Mouse (Mus musculus) hindbrain, embryonic 16.5 days (tissue): Measurements from ENCODE around the gene Vmn2r29. TPM values are rescaled to one million over a fixed set of nuclear protein-coding genes. Genes with fewer than 3 reads are reported as not detected.

Experiments used
- ATAC-seq: fragments of 200-750 bp; cut with Nextera tagmentation; 2 replicates; pipeline ENCODE4 v1.8.0; 2017; ENCODE audit warnings: moderate TSS enrichment, moderate library complexity
- H3K27ac ChIP-seq: fragments of 300-500 bp; sonication (generic); 2 replicates; pipeline ENCODE4 v1.5.1; 2014; ENCODE audit warnings: low read depth, mild to moderate bottlenecking, control low read depth, low read length, moderate library complexity
- H3K27me3 ChIP-seq: fragments of 300-500 bp; sonication (generic); replicated peaks from 2 replicates; pipeline ENCODE4 v1.6.1; 2014; ENCODE audit warnings: low read length; ENCODE audit not compliant: control insufficient read depth, insufficient read depth
- H3K36me3 ChIP-seq: fragments of 300-500 bp; sonication (generic); 2 replicates; pipeline ENCODE4 v1.6.1; 2014; ENCODE audit warnings: mild to moderate bottlenecking, low read length, moderate library complexity, mixed read lengths; ENCODE audit not compliant: control insufficient read depth, insufficient read depth
- H3K4me1 ChIP-seq: fragments of 300-500 bp; sonication (generic); 2 replicates; pipeline ENCODE4 v1.6.1; 2014; ENCODE audit warnings: low read depth, low read length; ENCODE audit not compliant: control insufficient read depth, insufficient read depth
- H3K4me2 ChIP-seq: fragments of 300-500 bp; sonication (generic); 2 replicates; pipeline ENCODE4 v1.6.1; 2014; ENCODE audit warnings: mild to moderate bottlenecking, low read length, control low read depth, moderate library complexity
- H3K4me3 ChIP-seq: fragments of 300-500 bp; sonication (generic); 2 replicates; pipeline ENCODE4 v1.5.1; 2014; ENCODE audit warnings: mild to moderate bottlenecking, low read length, control low read depth, moderate library complexity
- H3K9ac ChIP-seq: fragments of 300-500 bp; sonication (generic); 2 replicates; pipeline ENCODE4 v1.6.1; 2014; ENCODE audit warnings: low read depth, mild to moderate bottlenecking, control low read depth, low read length, moderate library complexity
- H3K9me3 ChIP-seq: fragments of 300-500 bp; sonication (generic); 2 replicates; pipeline ENCODE4 v1.6.1; 2014; ENCODE audit warnings: mild to moderate bottlenecking, low read length, moderate library complexity; ENCODE audit not compliant: control insufficient read depth
- WGBS: fragments of 180-500 bp; shearing (Covaris S2); extraction: QIAGEN DNeasy Blood & Tissue Kit; methylation state at CpG from one replicate; pipeline ENCODE4 v1.1.7; 2014; 5-methylcytosine and 5-hydroxymethylcytosine counted together
- polyA plus RNA-seq: library from polyadenylated mRNA; unstranded; fragments of >200 nt; fragmentation: Nextera tagmentation; extraction: Ambion mirVana; gene quantifications from 2 replicates; pipeline ENCODE4 v1.2.1, GENCODE M21; 2015

Gene Vmn2r29
- polyA plus RNA-seq, 1 experiment from 2014 or later: 1.9 TPM

DNA sequence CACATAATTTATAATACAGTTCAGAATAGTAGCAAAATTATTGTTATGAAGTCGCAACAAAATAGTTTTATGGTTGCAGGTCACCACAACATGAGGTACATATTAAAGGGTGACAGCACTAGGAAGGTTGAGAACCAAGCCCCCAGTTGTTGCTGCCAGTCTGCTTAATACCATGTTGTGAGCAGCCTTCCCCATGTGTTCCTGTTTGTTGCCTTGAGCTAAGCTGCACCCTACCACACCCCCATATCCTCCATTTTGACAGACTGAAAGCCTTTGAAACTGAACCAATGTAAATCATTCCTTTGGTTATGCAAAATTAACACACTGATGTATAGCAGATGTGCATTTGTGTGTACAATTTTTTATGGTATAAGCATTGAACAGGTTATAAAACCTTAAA, 61.2 kb downstream of the Vmn2r29 start:
- ATAC-seq: no peak
- no peaks in the 10 kb centered on the region for H3K9me3 ChIP-seq
- H3K4me1 ChIP-seq: no peaks in the 10 kb centered on the region
- WGBS: 96% methylated on average over 1 of the region's 1 CpGs
- H3K27me3 ChIP-seq: no peaks in the 10 kb centered on the region
- no peak overlapping the region for H3K4me3 ChIP-seq
- H3K36me3 ChIP-seq: peaks cover 22% of the 10 kb centered on the region
- H3K4me2 ChIP-seq: no peak overlapping the region
- no peak overlapping the region for H3K27ac ChIP-seq
- no peak overlapping the region for H3K9ac ChIP-seq

Other genes starting within 250 kb of the Vmn2r29 start
- gene Zfp954, start 125.8 kb downstream of the Vmn2r29 start, polyA plus RNA-seq: 22.1 and 23.1 TPM in 2 replicates
- gene Zfp773, start 110.6 kb downstream of the Vmn2r29 start, polyA plus RNA-seq: 10.3 and 12.8 TPM in 2 replicates
- gene Zfp418, start 76.0 kb downstream of the Vmn2r29 start, polyA plus RNA-seq: 2.5 and 3.3 TPM in 2 replicates
- 9.7 and 10.4 TPM in 2 replicates for gene Zfp772, start 37.3 kb downstream of the Vmn2r29 start, polyA plus RNA-seq
- 14.6 and 15.0 TPM in 2 replicates for gene Gm45844, start 31.0 kb upstream of the Vmn2r29 start, polyA plus RNA-seq
- gene Clcn4, start 53.5 kb upstream of the Vmn2r29 start, polyA plus RNA-seq: 213 and 216 TPM in 2 replicates
- gene Vmn2r30, start 90.3 kb upstream of the Vmn2r29 start, polyA plus RNA-seq: not detected in 2 replicates
- 0.25 TPM in 1 of 2 replicates, not detected in the other for gene Gm45783, start 127.2 kb upstream of the Vmn2r29 start, polyA plus RNA-seq
- gene Vmn2r31, start 152.4 kb upstream of the Vmn2r29 start, polyA plus RNA-seq: not detected in 2 replicates
- gene Vmn2r32, start 232.7 kb upstream of the Vmn2r29 start, polyA plus RNA-seq: not detected in 2 replicates